Mouse (Mus musculus) G1E (cell line): Measurements from ENCODE around the gene Ephb3.

Experiments
- CTCF ChIP-seq: IDR thresholded peaks from 2 replicates; pipeline ENCODE4 v1.5.1; 2012; ENCODE audit warnings: low read depth, low read length, inconsistent platforms, mixed read lengths
- GATA1 ChIP-seq: IDR thresholded peaks from 2 replicates; pipeline ENCODE4 v1.6.1; 2012; ENCODE audit warnings: borderline replicate concordance, low read length, inconsistent platforms, mixed read lengths
- GATA2 ChIP-seq: IDR thresholded peaks from 2 replicates; pipeline ENCODE4 v1.6.1; 2012; ENCODE audit warnings: low read depth, low read length, inconsistent platforms, borderline replicate concordance

GRCm38 (mm10) chr16:21216047-21216446 is 11.5 kb downstream of the Ephb3 start:
- TF ChIP-seq CTCF (no peak), GATA2 (no peak), GATA1 (no peak)
